In genomic region chr5:150196881-150197311, GRCm38 (mm10) we compare ENCODE assay signal across 8 mouse cellular contexts.
A peak's percentile ranks its signal among the peaks of the same experiment; 100 is the strongest.
DNase-seq lines count a peak whose midpoint lies in the region; ATAC-seq lines count a peak whose summit lies in the region.

No protein-coding gene starts in this region.

- 39% methylated on average over 6 of the region's 6 CpGs for WGBS in forebrain, embryonic 11.5 days

- H3K9me3 ChIP-seq in forebrain, embryonic 11.5 days (ENCODE audit: control insufficient read depth, low read length) = no peaks in the 10 kb centered on the region

- H3K9ac ChIP-seq in forebrain, embryonic 11.5 days (ENCODE audit: low read length) = no peak overlapping the region

- no peaks in the 10 kb centered on the region for H3K36me3 ChIP-seq in forebrain, embryonic 11.5 days (ENCODE audit: control insufficient read depth, insufficient read depth, low read length)

- H3K4me2 ChIP-seq in forebrain, embryonic 11.5 days (ENCODE audit: low read depth, low read length, severe bottlenecking) = peak overlapping the region; percentile 5; the same call in 1 of the 2 replicates

- DNase-seq in Muller cell, postnatal 12 days (ENCODE audit: inconsistent ontology term) = peak; percentile 90
- DNase-seq in forebrain, embryonic 11.5 days (ENCODE audit: low spot score) = no peak
- DNase-seq in kidney, adult 11 months = peak; percentile 29
- DNase-seq in urinary bladder, postnatal 36 days (ENCODE audit: low spot score in 2 of 2) = no peak
- no peak for DNase-seq in thymus, postnatal 25 days
- DNase-seq in spleen, postnatal 36 days (ENCODE audit: low spot score in 2 of 2) = no peak
- DNase-seq in spleen, postnatal 14 days (ENCODE audit: low spot score in 2 of 2) = no peak

- no peaks in the 10 kb centered on the region; the same call in 1 of the 2 replicates for H3K4me1 ChIP-seq in forebrain, embryonic 11.5 days (replicated peaks; ENCODE audit: control insufficient read depth, insufficient read depth, low read length)

- no peak for ATAC-seq in forebrain, embryonic 11.5 days (replicated peaks; ENCODE audit: low FRiP score)
- peak; percentile 32 for ATAC-seq in megakaryocyte progenitor cell, adult 5-6 weeks (replicated peaks; ENCODE audit: poor library complexity)

- H3K4me3 ChIP-seq in forebrain, embryonic 11.5 days (ENCODE audit: low read depth, low read length) = no peak overlapping the region; the same call in 1 of the 2 replicates

- H3K27ac ChIP-seq in forebrain, embryonic 11.5 days (ENCODE audit: low read depth, low read length) = no peak overlapping the region

- no peaks in the 10 kb centered on the region for H3K27me3 ChIP-seq in forebrain, embryonic 11.5 days (ENCODE audit: control insufficient read depth, insufficient read depth, low read length)

Comparison
In these comparisons a context has a peak if more than half of its experiments do, and no peak if none do; other contexts are left out.
1. DNase-seq: peak in Muller cell, postnatal 12 days (single experiment) and kidney, adult 11 months (single experiment); none in forebrain, embryonic 11.5 days (single experiment), urinary bladder, postnatal 36 days (0 of 2), thymus, postnatal 25 days (single experiment), spleen, postnatal 36 days (0 of 2) and spleen, postnatal 14 days (0 of 2).